Mouse (Mus musculus): ENCODE data around the gene Mpi. TPM values are rescaled to one million over a fixed set of nuclear protein-coding genes. Genes with fewer than 3 reads are reported as not detected.

The Mpi gene
- polyA plus RNA-seq, 1 experiment = 62.4 TPM

- peaks cover 20% of the 10 kb centered on the region for H3K4me1 ChIP-seq (ENCODE audit: control insufficient read depth, insufficient read depth, low read length)
- 86% methylated on average over 8 of the region's 8 CpGs for WGBS
- no peaks in the 10 kb centered on the region for H3K27me3 ChIP-seq (replicated peaks; ENCODE audit: control insufficient read depth, insufficient read depth, low read length)
- no peaks in the 10 kb centered on the region for H3K36me3 ChIP-seq (ENCODE audit: control insufficient read depth, insufficient read depth, low read length)
- no peak for TF ChIP-seq POLR2A (IDR thresholded peaks at IDR 0.05; ENCODE audit: low read depth, low read length)
- no peak for TF ChIP-seq CTCF (conservative IDR thresholded peaks at IDR 0.05; ENCODE audit: insufficient read depth, insufficient read length, low read depth, low read length)
- H3K4me3 ChIP-seq (ENCODE audit: insufficient read depth, low read depth, low read length) = no peak overlapping the region
- DNase-seq = no peak
- no peak overlapping the region for H3K27ac ChIP-seq (ENCODE audit: insufficient read depth, low read depth, low read length)
Observed at GRCm38 (mm10) chr9:57597265-57597664, 44.7 kb upstream of the Mpi start.

- no peak for TF ChIP-seq POLR2A (IDR thresholded peaks at IDR 0.05; ENCODE audit: low read depth, low read length)
- TF ChIP-seq CTCF (conservative IDR thresholded peaks at IDR 0.05; ENCODE audit: insufficient read depth, insufficient read length, low read depth, low read length) = no peak
- no peaks in the 10 kb centered on the region for H3K27me3 ChIP-seq (replicated peaks; ENCODE audit: control insufficient read depth, insufficient read depth, low read length)
- no peak for DNase-seq
- peaks cover 12% of the 10 kb centered on the region for H3K4me1 ChIP-seq (ENCODE audit: control insufficient read depth, insufficient read depth, low read length)
- H3K27ac ChIP-seq (ENCODE audit: insufficient read depth, low read depth, low read length) = no peak overlapping the region
- no peaks in the 10 kb centered on the region for H3K36me3 ChIP-seq (ENCODE audit: control insufficient read depth, insufficient read depth, low read length)
- 49% methylated on average over 9 of the region's 9 CpGs for whole genome bisulfite sequencing
- no peak overlapping the region for H3K4me3 ChIP-seq (ENCODE audit: insufficient read depth, low read depth, low read length)
Observed at GRCm38 (mm10) chr9:57594174-57594509, 41.6 kb upstream of the Mpi start.

GRCm38 (mm10) chr9:57593454-57594173, 41.1 kb upstream of the Mpi start:
- H3K27me3 ChIP-seq (replicated peaks; ENCODE audit: control insufficient read depth, insufficient read depth, low read length) = no peaks in the 10 kb centered on the region
- no peak for TF ChIP-seq POLR2A (IDR thresholded peaks at IDR 0.05; ENCODE audit: low read depth, low read length)
- TF ChIP-seq CTCF (conservative IDR thresholded peaks at IDR 0.05; ENCODE audit: insufficient read depth, insufficient read length, low read depth, low read length) = no peak
- peak; percentile 86 for DNase-seq
- no peak overlapping the region for H3K27ac ChIP-seq (ENCODE audit: insufficient read depth, low read depth, low read length)
- no peaks in the 10 kb centered on the region for H3K36me3 ChIP-seq (ENCODE audit: control insufficient read depth, insufficient read depth, low read length)
- WGBS = 47% methylated on average over 12 of the region's 12 CpGs
- H3K4me3 ChIP-seq (ENCODE audit: insufficient read depth, low read depth, low read length) = no peak overlapping the region
- peaks cover 13% of the 10 kb centered on the region for H3K4me1 ChIP-seq (ENCODE audit: control insufficient read depth, insufficient read depth, low read length)

- H3K36me3 ChIP-seq (ENCODE audit: control insufficient read depth, insufficient read depth, low read length) = no peaks in the 10 kb centered on the region
- TF ChIP-seq CTCF (conservative IDR thresholded peaks at IDR 0.05; ENCODE audit: insufficient read depth, insufficient read length, low read depth, low read length) (peak; percentile 33; the same call in 1 of the 2 replicates), POLR2A (IDR thresholded peaks at IDR 0.05; ENCODE audit: low read depth, low read length) (no peak)
- no peak overlapping the region for H3K4me3 ChIP-seq (ENCODE audit: insufficient read depth, low read depth, low read length)
- no peaks in the 10 kb centered on the region for H3K27me3 ChIP-seq (replicated peaks; ENCODE audit: control insufficient read depth, insufficient read depth, low read length)
- H3K27ac ChIP-seq (ENCODE audit: insufficient read depth, low read depth, low read length) = no peak overlapping the region
- WGBS = 54% methylated on average over 5 of the region's 5 CpGs
- peaks cover 13% of the 10 kb centered on the region for H3K4me1 ChIP-seq (ENCODE audit: control insufficient read depth, insufficient read depth, low read length)
- no peak for DNase-seq
Observed at GRCm38 (mm10) chr9:57590726-57591125, 38.2 kb upstream of the Mpi start.

DNA sequence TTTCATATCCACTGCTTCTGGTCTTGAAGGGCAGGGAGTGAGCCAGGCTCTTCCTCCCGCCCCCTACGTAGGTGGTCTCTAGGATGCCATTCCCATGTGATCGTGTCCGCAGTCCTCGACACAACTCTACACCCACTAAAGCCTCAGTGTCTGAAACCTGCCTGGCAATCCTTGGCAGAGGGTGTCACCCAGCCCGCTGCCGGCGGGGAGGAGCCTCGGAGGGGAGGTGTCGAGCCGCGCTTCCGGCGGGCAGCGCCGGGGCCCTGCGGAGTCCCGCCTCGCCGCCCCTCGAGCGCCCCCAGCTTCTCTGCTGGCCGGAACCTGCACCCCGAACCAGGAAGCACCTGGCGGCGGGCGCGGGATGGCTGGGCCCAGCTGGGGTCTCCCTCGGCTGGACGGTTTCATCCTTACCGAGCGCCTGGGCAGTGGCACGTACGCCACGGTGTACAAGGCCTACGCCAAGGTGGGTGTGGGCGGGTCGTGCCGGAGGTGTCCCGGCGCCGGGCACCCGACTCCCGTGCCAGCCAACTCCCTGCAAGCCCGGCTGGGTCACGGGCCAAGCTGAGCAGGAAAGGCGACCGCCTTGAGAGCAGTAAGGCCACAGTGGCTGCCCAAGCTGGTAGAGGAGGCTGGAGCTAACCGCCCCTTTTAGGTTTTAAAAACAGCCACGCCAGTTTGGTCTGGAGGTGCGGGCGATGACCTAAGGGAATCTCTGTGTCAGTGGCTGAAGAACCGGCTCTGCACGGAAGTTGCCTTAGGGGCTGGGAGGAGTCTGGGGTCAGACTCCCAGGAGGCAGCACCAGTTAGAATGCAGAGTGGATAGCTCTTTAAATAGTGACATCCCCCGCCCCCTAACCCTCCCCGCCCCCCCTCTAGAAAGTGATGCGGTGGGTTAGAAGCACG, 36.9 kb upstream of the Mpi start, which contains the start of gene Ulk3:
Gene Ulk3 (plus strand): TSS at position 229 of the 903 bp plus-strand sequence.
- peaks cover 13% of the 10 kb centered on the region for H3K4me1 ChIP-seq (ENCODE audit: control insufficient read depth, insufficient read depth, low read length)
- peak within 1 kb of the TSS; percentile 65 for H3K27ac ChIP-seq (ENCODE audit: insufficient read depth, low read depth, low read length)
- TF ChIP-seq POLR2A (IDR thresholded peaks at IDR 0.05; ENCODE audit: low read depth, low read length) = peak; percentile 36
- no peak for TF ChIP-seq CTCF (conservative IDR thresholded peaks at IDR 0.05; ENCODE audit: insufficient read depth, insufficient read length, low read depth, low read length)
- under 1% methylated on average over 58 of the region's 58 CpGs for WGBS
- no peaks in the 10 kb centered on the region for H3K27me3 ChIP-seq (replicated peaks; ENCODE audit: control insufficient read depth, insufficient read depth, low read length)
- H3K4me3 ChIP-seq (ENCODE audit: insufficient read depth, low read depth, low read length) = peak within 1 kb of the TSS; percentile 67
- DNase-seq = peak; percentile 90
- peaks cover 3% of the 10 kb centered on the region; the same call in 1 of the 2 replicates for H3K36me3 ChIP-seq (ENCODE audit: control insufficient read depth, insufficient read depth, low read length)

DNA sequence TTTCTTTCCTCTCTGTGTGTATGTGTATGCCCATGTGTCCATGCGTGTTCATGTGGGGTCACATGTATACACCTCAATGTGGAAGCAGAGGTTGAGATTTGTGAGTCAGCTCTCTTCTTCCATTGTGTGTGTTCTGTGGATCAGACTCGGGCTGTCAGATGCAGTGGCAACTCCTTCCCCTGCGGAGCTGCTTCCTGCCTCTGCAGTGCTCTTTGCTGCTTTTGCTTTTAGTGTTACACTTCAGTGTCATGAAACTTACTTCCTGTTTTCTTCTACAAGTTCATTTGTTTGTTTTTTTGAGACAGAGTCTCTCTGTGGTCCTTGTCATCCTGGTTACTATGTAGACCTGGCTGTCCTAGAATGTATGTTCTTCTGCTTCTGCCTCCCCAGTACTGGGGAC, 32.4 kb upstream of the Mpi start:
- TF ChIP-seq CTCF (conservative IDR thresholded peaks at IDR 0.05; ENCODE audit: insufficient read depth, insufficient read length, low read depth, low read length) = no peak
- no peak for TF ChIP-seq POLR2A (IDR thresholded peaks at IDR 0.05; ENCODE audit: low read depth, low read length)
- H3K36me3 ChIP-seq (ENCODE audit: control insufficient read depth, insufficient read depth, low read length) = peaks cover 3% of the 10 kb centered on the region
- 80% methylated on average over 3 of the region's 3 CpGs for WGBS

More for the DNA sequence above, 32.4 kb upstream of the Mpi start:
- peaks cover 6% of the 10 kb centered on the region for H3K4me1 ChIP-seq (ENCODE audit: control insufficient read depth, insufficient read depth, low read length)
- H3K4me3 ChIP-seq (ENCODE audit: insufficient read depth, low read depth, low read length) = no peak overlapping the region
- DNase-seq = no peak
- no peak overlapping the region for H3K27ac ChIP-seq (ENCODE audit: insufficient read depth, low read depth, low read length)
- H3K27me3 ChIP-seq (replicated peaks; ENCODE audit: control insufficient read depth, insufficient read depth, low read length) = no peaks in the 10 kb centered on the region
